Mouse (Mus musculus): Measurements from ENCODE around the gene Rgs7. TPM values are rescaled to one million over a fixed set of nuclear protein-coding genes. Genes with fewer than 3 reads are reported as not detected.

Gene Rgs7
- polyA plus RNA-seq, 1 experiment from 2014 or later, result 44.9 TPM

GRCm38 (mm10) chr1:175069758-175070290 lies 422.5 kb downstream of the Rgs7 start:
- no peak overlapping the region for H3K4me2 ChIP-seq (ENCODE audit: low read length)
- H3K4me3 ChIP-seq (ENCODE audit: low read depth, low read length), result no peak overlapping the region
- H3K27ac ChIP-seq (ENCODE audit: low read length), result no peak overlapping the region
- H3K36me3 ChIP-seq (ENCODE audit: control insufficient read depth, insufficient read depth, low read length), result no peaks in the 10 kb centered on the region
- no peak overlapping the region for H3K9ac ChIP-seq (ENCODE audit: low read depth, low read length)
- WGBS, result 58% methylated on average over 4 of the region's 4 CpGs
- H3K4me1 ChIP-seq (ENCODE audit: control insufficient read depth, insufficient read depth, low read length), result no peaks in the 10 kb centered on the region
- no peak for ATAC-seq
- no peaks in the 10 kb centered on the region for H3K27me3 ChIP-seq (ENCODE audit: control insufficient read depth, insufficient read depth, low read depth, low read length)
- no peaks in the 10 kb centered on the region for H3K9me3 ChIP-seq (replicated peaks; ENCODE audit: control insufficient read depth, low read length, poor library complexity, severe bottlenecking)

GRCm38 (mm10) chr1:175049121-175049520 lies 443.2 kb downstream of the Rgs7 start:
- no peaks in the 10 kb centered on the region for H3K27me3 ChIP-seq (ENCODE audit: control insufficient read depth, insufficient read depth, low read depth, low read length)
- H3K9ac ChIP-seq (ENCODE audit: low read depth, low read length), result no peak overlapping the region
- H3K9me3 ChIP-seq (replicated peaks; ENCODE audit: control insufficient read depth, low read length, poor library complexity, severe bottlenecking), result no peaks in the 10 kb centered on the region
- no peaks in the 10 kb centered on the region for H3K36me3 ChIP-seq (ENCODE audit: control insufficient read depth, insufficient read depth, low read length)
- ATAC-seq, result no peak
- H3K4me2 ChIP-seq (ENCODE audit: low read length), result no peak overlapping the region
- WGBS, result 87% methylated on average over 6 of the region's 6 CpGs
- no peak overlapping the region for H3K27ac ChIP-seq (ENCODE audit: low read length)
- no peak overlapping the region for H3K4me3 ChIP-seq (ENCODE audit: low read depth, low read length)
- no peaks in the 10 kb centered on the region for H3K4me1 ChIP-seq (ENCODE audit: control insufficient read depth, insufficient read depth, low read length)

GRCm38 (mm10) chr1:175041167-175041817 lies 451.0 kb downstream of the Rgs7 start:
- Histone ChIP-seq H3K27ac (ENCODE audit: low read length) (no peak overlapping the region), H3K4me3 (ENCODE audit: low read depth, low read length) (no peak overlapping the region), H3K9me3 (replicated peaks; ENCODE audit: control insufficient read depth, low read length, poor library complexity, severe bottlenecking) (no peaks in the 10 kb centered on the region), H3K4me2 (ENCODE audit: low read length) (no peak overlapping the region), H3K4me1 (ENCODE audit: control insufficient read depth, insufficient read depth, low read length) (no peaks in the 10 kb centered on the region), H3K36me3 (ENCODE audit: control insufficient read depth, insufficient read depth, low read length) (no peaks in the 10 kb centered on the region), H3K27me3 (ENCODE audit: control insufficient read depth, insufficient read depth, low read depth, low read length) (no peaks in the 10 kb centered on the region), H3K9ac (ENCODE audit: low read depth, low read length) (no peak overlapping the region)
- peak; percentile 91 for ATAC-seq
- WGBS, result 65% methylated on average over 4 of the region's 4 CpGs

GRCm38 (mm10) chr1:175040038-175040437 lies 452.3 kb downstream of the Rgs7 start:
- H3K4me1 ChIP-seq (ENCODE audit: control insufficient read depth, insufficient read depth, low read length), result no peaks in the 10 kb centered on the region
- no peaks in the 10 kb centered on the region for H3K36me3 ChIP-seq (ENCODE audit: control insufficient read depth, insufficient read depth, low read length)
- no peak overlapping the region for H3K4me2 ChIP-seq (ENCODE audit: low read length)
- no peak overlapping the region for H3K4me3 ChIP-seq (ENCODE audit: low read depth, low read length)
- no peak overlapping the region for H3K9ac ChIP-seq (ENCODE audit: low read depth, low read length)
- WGBS, result 86% methylated on average over 4 of the region's 4 CpGs
- H3K27me3 ChIP-seq (ENCODE audit: control insufficient read depth, insufficient read depth, low read depth, low read length), result no peaks in the 10 kb centered on the region
- no peaks in the 10 kb centered on the region for H3K9me3 ChIP-seq (replicated peaks; ENCODE audit: control insufficient read depth, low read length, poor library complexity, severe bottlenecking)
- no peak for ATAC-seq
- no peak overlapping the region for H3K27ac ChIP-seq (ENCODE audit: low read length)

DNA sequence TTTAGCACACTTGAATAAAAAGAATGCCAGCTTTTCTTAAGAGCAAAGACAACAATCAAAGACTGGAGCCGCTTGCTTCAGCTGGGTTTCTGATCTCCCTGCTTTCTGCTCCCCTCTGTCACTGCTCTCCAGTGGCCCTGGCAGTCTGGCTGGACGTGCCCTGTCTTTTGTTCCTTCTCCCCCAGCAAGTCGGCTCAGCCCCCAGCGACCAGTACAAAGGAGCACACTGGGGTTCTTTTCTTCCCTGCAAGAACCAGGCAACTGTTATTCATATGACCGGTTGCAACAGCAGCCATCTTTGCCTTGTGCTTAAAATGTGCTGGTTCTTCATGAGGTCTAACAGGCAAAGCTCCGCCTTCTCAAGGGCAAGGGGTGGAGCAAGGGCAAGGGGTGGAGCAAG lies 452.7 kb downstream of the Rgs7 start:
- no peak for ATAC-seq
- 13% methylated on average over 6 of the region's 6 CpGs for WGBS

DNA sequence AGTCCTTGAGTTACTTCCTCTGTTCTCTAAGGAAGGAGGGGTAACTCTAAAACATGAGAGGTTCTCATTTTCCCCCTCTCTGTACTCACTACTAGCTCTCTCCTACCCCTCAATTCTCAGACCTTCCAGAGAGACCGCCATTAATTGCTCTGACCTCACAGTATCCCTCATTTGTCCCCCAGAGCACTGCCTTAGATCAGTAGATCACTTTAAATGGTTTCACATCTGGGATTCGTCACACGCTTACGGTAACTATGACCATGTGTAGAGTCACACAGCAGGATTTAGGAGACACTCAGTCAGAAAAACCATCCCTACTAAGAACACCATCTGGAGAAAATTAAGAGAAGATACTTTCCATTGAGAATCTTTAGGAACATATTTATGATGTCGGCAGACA lies 456.8 kb downstream of the Rgs7 start:
- H3K4me2 ChIP-seq (ENCODE audit: low read length), result no peak overlapping the region
- no peaks in the 10 kb centered on the region for H3K27me3 ChIP-seq (ENCODE audit: control insufficient read depth, insufficient read depth, low read depth, low read length)
- peaks cover 3% of the 10 kb centered on the region; the same call in 1 of the 2 replicates for H3K4me1 ChIP-seq (ENCODE audit: control insufficient read depth, insufficient read depth, low read length)
- H3K9ac ChIP-seq (ENCODE audit: low read depth, low read length), result no peak overlapping the region
- H3K4me3 ChIP-seq (ENCODE audit: low read depth, low read length), result no peak overlapping the region
- ATAC-seq, result no peak
- 90% methylated on average over 5 of the region's 5 CpGs for WGBS
- H3K36me3 ChIP-seq (ENCODE audit: control insufficient read depth, insufficient read depth, low read length), result no peaks in the 10 kb centered on the region
- H3K9me3 ChIP-seq (replicated peaks; ENCODE audit: control insufficient read depth, low read length, poor library complexity, severe bottlenecking), result no peaks in the 10 kb centered on the region
- H3K27ac ChIP-seq (ENCODE audit: low read length), result no peak overlapping the region

More for the DNA sequence above, 452.7 kb downstream of the Rgs7 start:
- Histone ChIP-seq H3K9me3 (replicated peaks; ENCODE audit: control insufficient read depth, low read length, poor library complexity, severe bottlenecking) (no peaks in the 10 kb centered on the region), H3K4me2 (ENCODE audit: low read length) (no peak overlapping the region), H3K4me1 (ENCODE audit: control insufficient read depth, insufficient read depth, low read length) (no peaks in the 10 kb centered on the region), H3K4me3 (ENCODE audit: low read depth, low read length) (no peak overlapping the region), H3K27ac (ENCODE audit: low read length) (no peak overlapping the region), H3K27me3 (ENCODE audit: control insufficient read depth, insufficient read depth, low read depth, low read length) (no peaks in the 10 kb centered on the region), H3K36me3 (ENCODE audit: control insufficient read depth, insufficient read depth, low read length) (no peaks in the 10 kb centered on the region), H3K9ac (ENCODE audit: low read depth, low read length) (no peak overlapping the region)

- ATAC-seq, result peak; percentile 15; the same call in 1 of the 2 replicates
- H3K27ac ChIP-seq (ENCODE audit: low read length), result no peak overlapping the region
Observed at GRCm38 (mm10) chr1:175032015-175032414, 460.3 kb downstream of the Rgs7 start.

GRCm38 (mm10) chr1:175028716-175029204 lies 463.5 kb downstream of the Rgs7 start:
- WGBS, result 12% methylated on average over 9 of the region's 9 CpGs
- Histone ChIP-seq H3K4me2 (ENCODE audit: low read length) (no peak overlapping the region; the same call in 1 of the 2 replicates), H3K27me3 (ENCODE audit: control insufficient read depth, insufficient read depth, low read depth, low read length) (no peaks in the 10 kb centered on the region), H3K4me3 (ENCODE audit: low read depth, low read length) (no peak overlapping the region), H3K9ac (ENCODE audit: low read depth, low read length) (no peak overlapping the region), H3K36me3 (ENCODE audit: control insufficient read depth, insufficient read depth, low read length) (no peaks in the 10 kb centered on the region), H3K27ac (ENCODE audit: low read length) (no peak overlapping the region), H3K4me1 (ENCODE audit: control insufficient read depth, insufficient read depth, low read length) (peaks cover 8% of the 10 kb centered on the region), H3K9me3 (replicated peaks; ENCODE audit: control insufficient read depth, low read length, poor library complexity, severe bottlenecking) (no peaks in the 10 kb centered on the region)
- ATAC-seq, result peak; percentile 61

More at GRCm38 (mm10) chr1:175032015-175032414, 460.3 kb downstream of the Rgs7 start:
- Histone ChIP-seq H3K4me2 (ENCODE audit: low read length) (no peak overlapping the region), H3K9me3 (replicated peaks; ENCODE audit: control insufficient read depth, low read length, poor library complexity, severe bottlenecking) (no peaks in the 10 kb centered on the region), H3K36me3 (ENCODE audit: control insufficient read depth, insufficient read depth, low read length) (no peaks in the 10 kb centered on the region), H3K4me1 (ENCODE audit: control insufficient read depth, insufficient read depth, low read length) (peaks cover 8% of the 10 kb centered on the region), H3K4me3 (ENCODE audit: low read depth, low read length) (no peak overlapping the region), H3K9ac (ENCODE audit: low read depth, low read length) (no peak overlapping the region), H3K27me3 (ENCODE audit: control insufficient read depth, insufficient read depth, low read depth, low read length) (no peaks in the 10 kb centered on the region)
- 37% methylated on average over 6 of the region's 6 CpGs for WGBS

- Histone ChIP-seq H3K4me3 (ENCODE audit: low read depth, low read length) (no peak overlapping the region), H3K9me3 (replicated peaks; ENCODE audit: control insufficient read depth, low read length, poor library complexity, severe bottlenecking) (no peaks in the 10 kb centered on the region), H3K27me3 (ENCODE audit: control insufficient read depth, insufficient read depth, low read depth, low read length) (no peaks in the 10 kb centered on the region), H3K4me1 (ENCODE audit: control insufficient read depth, insufficient read depth, low read length) (peaks cover 8% of the 10 kb centered on the region), H3K9ac (ENCODE audit: low read depth, low read length) (no peak overlapping the region), H3K27ac (ENCODE audit: low read length) (no peak overlapping the region), H3K36me3 (ENCODE audit: control insufficient read depth, insufficient read depth, low read length) (no peaks in the 10 kb centered on the region), H3K4me2 (ENCODE audit: low read length) (no peak overlapping the region)
- WGBS, result 17% methylated on average over 4 of the region's 4 CpGs
- ATAC-seq, result no peak
Observed at GRCm38 (mm10) chr1:175028267-175028666, 464.0 kb downstream of the Rgs7 start.

All from midbrain, embryonic 16.5 days (tissue).